Mouse (Mus musculus): ENCODE results near the gene Gin1.

GRCm38 (mm10) chr1:97795936-97796335 is 26.0 kb downstream of the Gin1 start:
- TF ChIP-seq CTCF (IDR thresholded peaks at IDR 0.05), result no peak
- TF ChIP-seq EP300 (IDR thresholded peaks at IDR 0.05), result no peak

Measured in lung, postnatal 0 days (tissue).